In the genomic region with DNA sequence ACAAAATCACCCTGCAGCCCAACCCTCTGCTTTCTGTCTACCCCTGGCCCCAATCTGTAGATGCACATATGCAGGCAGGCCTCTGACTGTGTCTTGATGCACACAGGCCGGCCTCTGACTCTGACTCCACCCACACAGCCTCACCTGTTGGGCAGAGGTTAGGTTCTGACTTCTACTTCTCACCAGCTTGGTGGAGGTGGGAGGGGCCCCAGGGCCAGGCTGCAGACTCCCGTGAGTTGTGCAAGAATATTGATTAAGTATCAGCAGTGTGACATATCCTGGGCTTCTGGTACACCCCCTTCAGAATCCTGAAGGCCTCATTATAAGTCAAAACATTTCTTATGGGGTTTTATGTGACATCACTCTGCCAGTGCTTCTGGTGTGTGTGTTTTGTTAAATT, we compare ENCODE assay signal across 23 mouse cellular contexts. TPM values are rescaled to one million over a fixed set of nuclear protein-coding genes. Genes with fewer than 3 reads are reported as not detected.
DNase-seq lines count a peak whose midpoint lies in the region; ATAC-seq and TF ChIP-seq lines count a peak whose summit lies in the region.
"Had no signal": no experiment of that assay in that cellular context is flagged by ENCODE, and none has a peak within 500 bp of the region (broad histone marks: within the 10 kb centered on the region; RNA-seq: fewer than 3 reads in every experiment).

No protein-coding gene starts in this region.

- no peak overlapping the region for H3K4me3 ChIP-seq in forebrain, embryonic 16.5 days (replicated peaks; ENCODE audit: low read length)
- no peak overlapping the region for H3K4me3 ChIP-seq in forebrain, embryonic 10.5 days
- no peak overlapping the region for H3K4me3 ChIP-seq in hindbrain, embryonic 15.5 days
- no peak overlapping the region for H3K4me3 ChIP-seq in hindbrain, embryonic 16.5 days (ENCODE audit: low read length)
- no peak overlapping the region for H3K4me3 ChIP-seq in midbrain, embryonic 15.5 days
- no peak overlapping the region for H3K4me3 ChIP-seq in midbrain, embryonic 14.5 days (replicated peaks; ENCODE audit: low read depth, low read length)
- no peak overlapping the region for H3K4me3 ChIP-seq in stomach, postnatal 0 days (ENCODE audit: low read depth, low read length)
- H3K4me3 ChIP-seq: embryonic facial prominence, embryonic 15.5 days; heart, adult 2 months; heart, embryonic 12.5 days; megakaryocyte, embryonic 14.5 days had no signal

- TF ChIP-seq CTCF in stomach, postnatal 0 days (IDR thresholded peaks at IDR 0.05; ENCODE audit: low read depth) = no peak

- DNase-seq in forebrain, embryonic 10.5 days (ENCODE audit: extremely low spot score, low spot score) = no peak
- DNase-seq in midbrain, embryonic 14.5 days = no peak
- peak; percentile 21 for DNase-seq in stomach, postnatal 0 days (ENCODE audit: low spot score)
- no peak for DNase-seq in embryo, embryonic 11 days
- DNase-seq: adrenal gland, postnatal 25 days; cerebellum, adult 11-12 months; cerebellum, adult 9-11 months; gastrocnemius, postnatal 36 days; heart, adult 2 months; kidney, adult 8-10 months; layer of hippocampus, postnatal 36 days; liver, postnatal 0 days; lung, postnatal 36 days had no signal

- no peak for TF ChIP-seq EP300 in stomach, postnatal 0 days (optimal IDR thresholded peaks at IDR 0.05)

- no peaks in the 10 kb centered on the region for H3K9me3 ChIP-seq in forebrain, embryonic 16.5 days (ENCODE audit: control insufficient read depth, low read length)
- H3K9me3 ChIP-seq in forebrain, embryonic 10.5 days = no peaks in the 10 kb centered on the region
- no peaks in the 10 kb centered on the region for H3K9me3 ChIP-seq in hindbrain, embryonic 15.5 days
- no peaks in the 10 kb centered on the region for H3K9me3 ChIP-seq in hindbrain, embryonic 16.5 days (ENCODE audit: control insufficient read depth, low read length)
- no peaks in the 10 kb centered on the region for H3K9me3 ChIP-seq in midbrain, embryonic 15.5 days
- H3K9me3 ChIP-seq in midbrain, embryonic 14.5 days (ENCODE audit: control insufficient read depth, low read length) = no peaks in the 10 kb centered on the region
- no peaks in the 10 kb centered on the region for H3K9me3 ChIP-seq in stomach, postnatal 0 days (ENCODE audit: control insufficient read depth, low read length)
- H3K9me3 ChIP-seq: embryonic facial prominence, embryonic 15.5 days; heart, embryonic 12.5 days; megakaryocyte, embryonic 14.5 days had no signal

- ATAC-seq in forebrain, embryonic 16.5 days = peak; percentile 26
- ATAC-seq in hindbrain, embryonic 15.5 days (ENCODE audit: low FRiP score, low read depth) = peak; percentile 23; the same call in 1 of the 2 replicates
- ATAC-seq in hindbrain, embryonic 16.5 days = no peak
- peak; percentile 51; the same call in 1 of the 2 replicates for ATAC-seq in midbrain, embryonic 15.5 days (replicated peaks)
- ATAC-seq in midbrain, embryonic 14.5 days (ENCODE audit: low FRiP score, low TSS enrichment) = no peak
- 0 out of 2 replicates have a peak, but pooled peaks have one; percentile 40 for ATAC-seq in stomach, postnatal 0 days (ENCODE audit: low FRiP score, low TSS enrichment)
- ATAC-seq: CD4-positive, CD25-positive, alpha-beta regulatory T cell, adult 4 months; inflammation-experienced regulatory T-cells, adult 6 months; liver, postnatal 0 days had no signal

- no peaks in the 10 kb centered on the region for H3K27me3 ChIP-seq in forebrain, embryonic 16.5 days (replicated peaks; ENCODE audit: control insufficient read depth, insufficient read depth, low read length)
- no peaks in the 10 kb centered on the region for H3K27me3 ChIP-seq in forebrain, embryonic 10.5 days (ENCODE audit: poor library complexity, severe bottlenecking)
- no peaks in the 10 kb centered on the region for H3K27me3 ChIP-seq in hindbrain, embryonic 15.5 days
- H3K27me3 ChIP-seq in hindbrain, embryonic 16.5 days (replicated peaks; ENCODE audit: control insufficient read depth, insufficient read depth, low read length) = no peaks in the 10 kb centered on the region
- no peaks in the 10 kb centered on the region for H3K27me3 ChIP-seq in midbrain, embryonic 15.5 days (replicated peaks)
- H3K27me3 ChIP-seq in midbrain, embryonic 14.5 days (ENCODE audit: control insufficient read depth, insufficient read depth, low read length) = no peaks in the 10 kb centered on the region
- H3K27me3 ChIP-seq in stomach, postnatal 0 days (ENCODE audit: control insufficient read depth, insufficient read depth, low read length) = no peaks in the 10 kb centered on the region
- H3K27me3 ChIP-seq: embryonic facial prominence, embryonic 15.5 days; heart, embryonic 12.5 days; megakaryocyte, embryonic 14.5 days had no signal

- no peak overlapping the region for H3K4me2 ChIP-seq in forebrain, embryonic 16.5 days (ENCODE audit: low read length)
- H3K4me2 ChIP-seq in hindbrain, embryonic 15.5 days = no peak overlapping the region
- no peak overlapping the region for H3K4me2 ChIP-seq in hindbrain, embryonic 16.5 days (ENCODE audit: low read length)
- no peak overlapping the region for H3K4me2 ChIP-seq in midbrain, embryonic 15.5 days
- no peak overlapping the region for H3K4me2 ChIP-seq in midbrain, embryonic 14.5 days (ENCODE audit: low read length)
- no peak overlapping the region for H3K4me2 ChIP-seq in stomach, postnatal 0 days (replicated peaks; ENCODE audit: low read depth)
- H3K4me2 ChIP-seq: embryonic facial prominence, embryonic 15.5 days; heart, embryonic 12.5 days had no signal

- no peaks in the 10 kb centered on the region for H3K4me1 ChIP-seq in forebrain, embryonic 16.5 days (replicated peaks; ENCODE audit: control insufficient read depth, insufficient read depth, low read length)
- peaks cover 9% of the 10 kb centered on the region; the same call in 1 of the 2 replicates for H3K4me1 ChIP-seq in forebrain, embryonic 10.5 days
- no peaks in the 10 kb centered on the region for H3K4me1 ChIP-seq in hindbrain, embryonic 15.5 days (replicated peaks)
- H3K4me1 ChIP-seq in hindbrain, embryonic 16.5 days (ENCODE audit: control insufficient read depth, insufficient read depth, low read depth, low read length) = no peaks in the 10 kb centered on the region
- H3K4me1 ChIP-seq in midbrain, embryonic 15.5 days = no peaks in the 10 kb centered on the region
- H3K4me1 ChIP-seq in midbrain, embryonic 14.5 days (ENCODE audit: control insufficient read depth, insufficient read depth, low read length) = no peaks in the 10 kb centered on the region
- no peaks in the 10 kb centered on the region for H3K4me1 ChIP-seq in stomach, postnatal 0 days (replicated peaks; ENCODE audit: control insufficient read depth, insufficient read depth)

- no peak overlapping the region for H3K27ac ChIP-seq in forebrain, embryonic 16.5 days (ENCODE audit: low read length)
- no peak overlapping the region for H3K27ac ChIP-seq in forebrain, embryonic 10.5 days
- no peak overlapping the region for H3K27ac ChIP-seq in hindbrain, embryonic 15.5 days (replicated peaks)
- no peak overlapping the region for H3K27ac ChIP-seq in hindbrain, embryonic 16.5 days (ENCODE audit: low read depth, low read length)
- no peak overlapping the region for H3K27ac ChIP-seq in midbrain, embryonic 15.5 days
- no peak overlapping the region for H3K27ac ChIP-seq in midbrain, embryonic 14.5 days (replicated peaks; ENCODE audit: low read depth, low read length)
- no peak overlapping the region for H3K27ac ChIP-seq in stomach, postnatal 0 days (replicated peaks)
- H3K27ac ChIP-seq: embryonic facial prominence, embryonic 15.5 days; heart, adult 2 months; kidney, postnatal 0 days had no signal

- WGBS in forebrain, embryonic 16.5 days = 73% methylated on average over 2 of the region's 2 CpGs
- 74% methylated on average over 2 of the region's 2 CpGs for WGBS in forebrain, embryonic 10.5 days
- 77% methylated on average over 2 of the region's 2 CpGs for WGBS in hindbrain, embryonic 15.5 days
- 68% methylated on average over 2 of the region's 2 CpGs for WGBS in hindbrain, embryonic 16.5 days
- WGBS in midbrain, embryonic 15.5 days = 78% methylated on average over 2 of the region's 2 CpGs
- WGBS in midbrain, embryonic 14.5 days = 68% methylated on average over 2 of the region's 2 CpGs
- WGBS in stomach, postnatal 0 days = 61% methylated on average over 2 of the region's 2 CpGs

- no peak overlapping the region for H3K9ac ChIP-seq in forebrain, embryonic 16.5 days (replicated peaks; ENCODE audit: low read depth, low read length)
- no peak overlapping the region for H3K9ac ChIP-seq in hindbrain, embryonic 15.5 days
- H3K9ac ChIP-seq in hindbrain, embryonic 16.5 days (ENCODE audit: low read depth, low read length) = no peak overlapping the region
- no peak overlapping the region for H3K9ac ChIP-seq in midbrain, embryonic 15.5 days
- no peak overlapping the region for H3K9ac ChIP-seq in midbrain, embryonic 14.5 days (replicated peaks; ENCODE audit: low read length)
- H3K9ac ChIP-seq in stomach, postnatal 0 days (ENCODE audit: low read length) = no peak overlapping the region
- H3K9ac ChIP-seq: embryonic facial prominence, embryonic 15.5 days; heart, embryonic 12.5 days; liver, postnatal 0 days had no signal

- no peaks in the 10 kb centered on the region for H3K36me3 ChIP-seq in forebrain, embryonic 16.5 days (ENCODE audit: control insufficient read depth, insufficient read depth)
- peaks cover 11% of the 10 kb centered on the region for H3K36me3 ChIP-seq in forebrain, embryonic 10.5 days (replicated peaks)
- no peaks in the 10 kb centered on the region for H3K36me3 ChIP-seq in hindbrain, embryonic 15.5 days
- H3K36me3 ChIP-seq in hindbrain, embryonic 16.5 days (ENCODE audit: control insufficient read depth, insufficient read depth, low read length) = no peaks in the 10 kb centered on the region
- H3K36me3 ChIP-seq in midbrain, embryonic 15.5 days (replicated peaks) = no peaks in the 10 kb centered on the region
- no peaks in the 10 kb centered on the region for H3K36me3 ChIP-seq in midbrain, embryonic 14.5 days (ENCODE audit: control insufficient read depth, insufficient read depth, low read length)
- H3K36me3 ChIP-seq in stomach, postnatal 0 days (ENCODE audit: control insufficient read depth, insufficient read depth, low read length) = no peaks in the 10 kb centered on the region
- H3K36me3 ChIP-seq: embryonic facial prominence, embryonic 15.5 days had no signal

RNA-seq across cellular contexts. Expression of gene Dera, which starts 35.3 kb away (rescaled TPM):
- polyA plus RNA-seq in forebrain, embryonic 16.5 days (2015; fragmentation: Nextera tagmentation; extraction: Ambion mirVana) = 8.9 and 11.3 TPM in 2 replicates
- 67.2 and 69.5 TPM in 2 replicates for polyA plus RNA-seq in forebrain, embryonic 10.5 days (2016; fragmentation: Nextera tagmentation; extraction: Ambion mirVana)
- 12.6 and 13.4 TPM in 2 replicates for polyA plus RNA-seq in hindbrain, embryonic 15.5 days (2015; fragmentation: Nextera tagmentation; extraction: Ambion mirVana)
- polyA plus RNA-seq in hindbrain, embryonic 16.5 days (2015; fragmentation: Nextera tagmentation; extraction: Ambion mirVana) = 13.7 and 14.3 TPM in 2 replicates
- 11.1 and 12.3 TPM in 2 replicates for polyA plus RNA-seq in midbrain, embryonic 15.5 days (2015; fragmentation: Nextera tagmentation; extraction: Ambion mirVana)
- 10.1 and 15.9 TPM in 2 replicates for polyA plus RNA-seq in midbrain, embryonic 14.5 days (2014; fragmentation: Nextera tagmentation; extraction: Ambion mirVana)
- 47.1 and 49.4 TPM in 2 replicates for polyA plus RNA-seq in stomach, postnatal 0 days (2015; fragmentation: Nextera tagmentation; extraction: Ambion mirVana)

RNA-seq across cellular contexts. Expression of gene Strap, which starts 54.8 kb away (rescaled TPM):
- polyA plus RNA-seq in forebrain, embryonic 16.5 days (2015; fragmentation: Nextera tagmentation; extraction: Ambion mirVana) = 188 and 201 TPM in 2 replicates
- polyA plus RNA-seq in forebrain, embryonic 10.5 days (2016; fragmentation: Nextera tagmentation; extraction: Ambion mirVana) = 240 and 241 TPM in 2 replicates
- 153 and 156 TPM in 2 replicates for polyA plus RNA-seq in hindbrain, embryonic 15.5 days (2015; fragmentation: Nextera tagmentation; extraction: Ambion mirVana)
- polyA plus RNA-seq in hindbrain, embryonic 16.5 days (2015; fragmentation: Nextera tagmentation; extraction: Ambion mirVana) = 154 and 159 TPM in 2 replicates
- 150 and 152 TPM in 2 replicates for polyA plus RNA-seq in midbrain, embryonic 15.5 days (2015; fragmentation: Nextera tagmentation; extraction: Ambion mirVana)
- polyA plus RNA-seq in midbrain, embryonic 14.5 days (2014; fragmentation: Nextera tagmentation; extraction: Ambion mirVana) = 175 and 203 TPM in 2 replicates
- 74.9 and 77.7 TPM in 2 replicates for polyA plus RNA-seq in stomach, postnatal 0 days (2015; fragmentation: Nextera tagmentation; extraction: Ambion mirVana)

Comparison
In these comparisons a context has a peak if more than half of its experiments do, and no peak if none do; other contexts are left out.
1. ATAC-seq: peak in forebrain, embryonic 16.5 days (single experiment), hindbrain, embryonic 15.5 days (single experiment), midbrain, embryonic 15.5 days (single experiment) and stomach, postnatal 0 days (single experiment); none in hindbrain, embryonic 16.5 days (single experiment) and midbrain, embryonic 14.5 days (single experiment).